Mouse (Mus musculus): ENCODE measurements around the gene Depdc1b.

Gene Depdc1b

GRCm38 (mm10) chr13:108317414-108317813 is 1.3 kb downstream of the Depdc1b start:
- DNase-seq = no peak

- DNase-seq = no peak
These were observed 2.9 kb downstream of the Depdc1b start for GRCm38 (mm10) chr13:108319028-108319427.

- no peak for DNase-seq
These were observed 4.1 kb downstream of the Depdc1b start for GRCm38 (mm10) chr13:108320216-108320615.

GRCm38 (mm10) chr13:108322466-108322865 is 6.3 kb downstream of the Depdc1b start:
- DNase-seq = no peak

GRCm38 (mm10) chr13:108323317-108323716 is 7.2 kb downstream of the Depdc1b start:
- DNase-seq = no peak

GRCm38 (mm10) chr13:108323866-108324829 is 8.0 kb downstream of the Depdc1b start:
- DNase-seq = no peak

GRCm38 (mm10) chr13:108325871-108326270 is 9.7 kb downstream of the Depdc1b start:
- DNase-seq = no peak

GRCm38 (mm10) chr13:108326351-108326750 is 10.2 kb downstream of the Depdc1b start:
- DNase-seq = no peak

GRCm38 (mm10) chr13:108327047-108327446 is 10.9 kb downstream of the Depdc1b start:
- no peak for DNase-seq

- DNase-seq = no peak
These were observed 12.5 kb downstream of the Depdc1b start for GRCm38 (mm10) chr13:108328406-108329180.

- no peak for DNase-seq
These were observed 13.6 kb downstream of the Depdc1b start for GRCm38 (mm10) chr13:108329693-108330092.

- DNase-seq = no peak
These were observed 19.3 kb downstream of the Depdc1b start for GRCm38 (mm10) chr13:108335257-108336003.

- no peak for DNase-seq
These were observed 20.1 kb downstream of the Depdc1b start for GRCm38 (mm10) chr13:108336192-108336591.

- no peak for DNase-seq
These were observed 21.2 kb downstream of the Depdc1b start for GRCm38 (mm10) chr13:108337340-108337739.

GRCm38 (mm10) chr13:108338076-108338836 is 22.1 kb downstream of the Depdc1b start:
- DNase-seq = no peak

GRCm38 (mm10) chr13:108339907-108340596 is 23.9 kb downstream of the Depdc1b start:
- DNase-seq = no peak

GRCm38 (mm10) chr13:108341585-108341984 is 25.5 kb downstream of the Depdc1b start:
- DNase-seq = no peak

GRCm38 (mm10) chr13:108345756-108346155 is 29.6 kb downstream of the Depdc1b start:
- DNase-seq = no peak

GRCm38 (mm10) chr13:108347016-108347415 is 30.9 kb downstream of the Depdc1b start:
- DNase-seq = no peak

GRCm38 (mm10) chr13:108349624-108350023 is 33.5 kb downstream of the Depdc1b start:
- DNase-seq = no peak

- no peak for DNase-seq
These were observed 37.6 kb downstream of the Depdc1b start for GRCm38 (mm10) chr13:108353781-108354180.

Measured in cerebellum, adult 11 months (tissue).